Mouse (Mus musculus) hindbrain, embryonic 11.5 days (tissue): ENCODE results near the gene Chrm1. TPM values are rescaled to one million over a fixed set of nuclear protein-coding genes. Genes with fewer than 3 reads are reported as not detected.

Experiments
- ATAC-seq: fragments of 200-750 bp; cut with Nextera tagmentation; 2 replicates; pipeline ENCODE4 v1.8.0; 2017; ENCODE audit warnings: mild to moderate bottlenecking, moderate TSS enrichment, moderate library complexity; ENCODE audit not compliant: low FRiP score
- DNase-seq: peaks from one replicate; pipeline ENCODE4 v3.0.0-alpha.2; 2015; ENCODE audit warnings: low spot score
- H3K27ac ChIP-seq: fragments of 300-500 bp; sonication (generic); 2 replicates; pipeline ENCODE4 v1.5.1; 2014; ENCODE audit warnings: mild to moderate bottlenecking, low read depth, low read length
- H3K27me3 ChIP-seq: fragments of 300-500 bp; sonication (generic); 2 replicates; pipeline ENCODE4 v1.6.1; 2014; ENCODE audit warnings: mild to moderate bottlenecking, low read length, moderate library complexity, mixed read lengths; ENCODE audit not compliant: control insufficient read depth, insufficient read depth
- H3K36me3 ChIP-seq: fragments of 300-500 bp; sonication (generic); 2 replicates; pipeline ENCODE4 v1.6.1; 2014; ENCODE audit warnings: mild to moderate bottlenecking, low read length, moderate library complexity, mixed read lengths; ENCODE audit not compliant: control insufficient read depth, insufficient read depth
- H3K4me1 ChIP-seq: fragments of 300-500 bp; sonication (generic); replicated peaks from 2 replicates; pipeline ENCODE4 v1.6.1; 2014; ENCODE audit warnings: low read length, mixed read lengths; ENCODE audit not compliant: control insufficient read depth, insufficient read depth
- H3K4me2 ChIP-seq: fragments of 300-500 bp; sonication (generic); replicated peaks from 2 replicates; pipeline ENCODE4 v1.6.1; 2014; ENCODE audit warnings: mild to moderate bottlenecking, low read depth, low read length
- H3K4me3 ChIP-seq: fragments of 300-500 bp; sonication (generic); 2 replicates; pipeline ENCODE4 v1.5.1; 2014; ENCODE audit warnings: low read depth, low read length
- H3K9ac ChIP-seq: fragments of 300-500 bp; sonication (generic); 2 replicates; pipeline ENCODE4 v1.6.1; 2014; ENCODE audit warnings: low read depth, low read length
- H3K9me3 ChIP-seq: fragments of 300-500 bp; sonication (generic); 2 replicates; pipeline ENCODE4 v1.6.1; 2016; ENCODE audit warnings: low read length; ENCODE audit not compliant: control insufficient read depth
- WGBS: fragments of 180-500 bp; shearing (Covaris S2); extraction: QIAGEN DNeasy Blood & Tissue Kit; methylation state at CpG from one replicate; pipeline ENCODE4 v1.1.7; 2014; 5-methylcytosine and 5-hydroxymethylcytosine counted together
- polyA plus RNA-seq: library from polyadenylated mRNA; unstranded; fragments of >200 nt; fragmentation: Nextera tagmentation; extraction: Ambion mirVana; gene quantifications from 2 replicates; pipeline ENCODE4 v1.2.1, GENCODE M21; 2014

Gene Chrm1
- 0.13 and 0.20 TPM in 2 replicates for polyA plus RNA-seq

- H3K27me3 ChIP-seq, result peaks cover 5% of the 10 kb centered on the region; the same call in 1 of the 2 replicates
These were observed at the start of gene Chrm1 for GRCm38 (mm10) chr19:8663360-8663839. Gene Chrm1 (plus strand): TSS chr19:8663789.

GRCm38 (mm10) chr19:8614343-8614742 is 49.2 kb upstream of the Chrm1 start:
- H3K27me3 ChIP-seq, result no peaks in the 10 kb centered on the region
- H3K36me3 ChIP-seq, result no peaks in the 10 kb centered on the region
- DNase-seq (no peak), ATAC-seq (no peak)
- H3K9me3 ChIP-seq, result no peaks in the 10 kb centered on the region
- H3K4me2 ChIP-seq, result no peak overlapping the region
- H3K9ac ChIP-seq, result no peak overlapping the region
- WGBS, result 44% methylated on average over 2 of the region's 2 CpGs
- no peaks in the 10 kb centered on the region for H3K4me1 ChIP-seq
- H3K4me3 ChIP-seq, result no peak overlapping the region
- no peak overlapping the region for H3K27ac ChIP-seq

More at GRCm38 (mm10) chr19:8663360-8663839, at the start of gene Chrm1:
- H3K9ac ChIP-seq, result no peak within 1 kb of the TSS
- H3K27ac ChIP-seq, result no peak within 1 kb of the TSS
- DNase-seq (no peak), ATAC-seq (0 out of 2 replicates have a peak, but pooled peaks have one; percentile 1)
- no peaks in the 10 kb centered on the region for H3K9me3 ChIP-seq
- H3K4me1 ChIP-seq, result no peaks in the 10 kb centered on the region
- H3K36me3 ChIP-seq, result no peaks in the 10 kb centered on the region
- no peak within 1 kb of the TSS for H3K4me3 ChIP-seq
- H3K4me2 ChIP-seq, result peak within 1 kb of the TSS; percentile 88; the same call in 1 of the 2 replicates
- 79% methylated on average over 9 of the region's 9 CpGs for WGBS

- H3K9me3 ChIP-seq, result no peaks in the 10 kb centered on the region
- ATAC-seq (no peak), DNase-seq (no peak)
- H3K27ac ChIP-seq, result no peak overlapping the region
- H3K36me3 ChIP-seq, result no peaks in the 10 kb centered on the region
- no peak overlapping the region for H3K9ac ChIP-seq
- 69% methylated on average over 4 of the region's 4 CpGs for WGBS
- H3K4me1 ChIP-seq, result no peaks in the 10 kb centered on the region
- no peaks in the 10 kb centered on the region for H3K27me3 ChIP-seq
- H3K4me3 ChIP-seq, result no peak overlapping the region
- H3K4me2 ChIP-seq, result no peak overlapping the region
These were observed 47.3 kb upstream of the Chrm1 start for GRCm38 (mm10) chr19:8616314-8616713.

- Histone ChIP-seq H3K27me3 (no peaks in the 10 kb centered on the region), H3K4me3 (no peak within 1 kb of the TSS), H3K36me3 (no peaks in the 10 kb centered on the region), H3K9ac (no peak within 1 kb of the TSS), H3K4me1 (no peaks in the 10 kb centered on the region), H3K9me3 (no peaks in the 10 kb centered on the region), H3K4me2 (no peak within 1 kb of the TSS), H3K27ac (no peak within 1 kb of the TSS)
- ATAC-seq, result no peak
- peak; percentile 3 for DNase-seq
- 11% methylated on average over 7 of the region's 7 CpGs for WGBS
These were observed 45.7 kb upstream of the Chrm1 start, which contains the start of gene Slc22a6 for GRCm38 (mm10) chr19:8617904-8618303. Gene Slc22a6 (plus strand): TSS chr19:8618039.

GRCm38 (mm10) chr19:8621098-8621497 is 42.5 kb upstream of the Chrm1 start:
- no peaks in the 10 kb centered on the region for H3K9me3 ChIP-seq
- H3K4me3 ChIP-seq, result no peak overlapping the region
- 94% methylated on average over 7 of the region's 7 CpGs for WGBS
- H3K4me2 ChIP-seq, result no peak overlapping the region
- H3K36me3 ChIP-seq, result no peaks in the 10 kb centered on the region
- H3K9ac ChIP-seq, result no peak overlapping the region
- no peak for ATAC-seq
- DNase-seq, result no peak
- H3K4me1 ChIP-seq, result no peaks in the 10 kb centered on the region
- no peak overlapping the region for H3K27ac ChIP-seq
- no peaks in the 10 kb centered on the region for H3K27me3 ChIP-seq

GRCm38 (mm10) chr19:8630249-8630648 is 33.3 kb upstream of the Chrm1 start:
- Histone ChIP-seq H3K4me2 (no peak overlapping the region), H3K27ac (no peak overlapping the region), H3K9ac (no peak overlapping the region), H3K36me3 (no peaks in the 10 kb centered on the region), H3K9me3 (no peaks in the 10 kb centered on the region), H3K4me3 (no peak overlapping the region), H3K27me3 (no peaks in the 10 kb centered on the region), H3K4me1 (no peaks in the 10 kb centered on the region)
- WGBS, result 64% methylated on average over 2 of the region's 2 CpGs
- ATAC-seq, result no peak
- peak; percentile 6 for DNase-seq

- Histone ChIP-seq H3K9ac (no peak overlapping the region), H3K9me3 (no peaks in the 10 kb centered on the region), H3K4me2 (no peak overlapping the region), H3K36me3 (no peaks in the 10 kb centered on the region), H3K27ac (no peak overlapping the region), H3K27me3 (no peaks in the 10 kb centered on the region), H3K4me1 (no peaks in the 10 kb centered on the region), H3K4me3 (no peak overlapping the region)
- WGBS, result 89% methylated on average over 6 of the region's 6 CpGs
- ATAC-seq (no peak), DNase-seq (no peak)
These were observed 32.8 kb upstream of the Chrm1 start for GRCm38 (mm10) chr19:8630826-8631225.

GRCm38 (mm10) chr19:8632029-8632428 is 31.6 kb upstream of the Chrm1 start:
- Histone ChIP-seq H3K4me1 (no peaks in the 10 kb centered on the region), H3K9ac (no peak overlapping the region), H3K27ac (no peak overlapping the region), H3K9me3 (no peaks in the 10 kb centered on the region), H3K4me2 (no peak overlapping the region), H3K4me3 (no peak overlapping the region), H3K36me3 (no peaks in the 10 kb centered on the region), H3K27me3 (no peaks in the 10 kb centered on the region)
- ATAC-seq (no peak), DNase-seq (no peak)
- 82% methylated on average over 1 of the region's 1 CpGs for WGBS

GRCm38 (mm10) chr19:8642086-8642485 is 21.5 kb upstream of the Chrm1 start:
- H3K9ac ChIP-seq, result no peak overlapping the region
- no peaks in the 10 kb centered on the region for H3K27me3 ChIP-seq
- ATAC-seq (no peak), DNase-seq (no peak)
- 69% methylated on average over 5 of the region's 5 CpGs for WGBS
- no peak overlapping the region for H3K27ac ChIP-seq
- no peak overlapping the region for H3K4me3 ChIP-seq
- no peaks in the 10 kb centered on the region for H3K4me1 ChIP-seq
- no peaks in the 10 kb centered on the region for H3K36me3 ChIP-seq
- no peaks in the 10 kb centered on the region for H3K9me3 ChIP-seq
- H3K4me2 ChIP-seq, result no peak overlapping the region
